Mouse (Mus musculus) heart, embryonic 14.5 days (tissue): ENCODE measurements around the gene Meaf6. TPM values are rescaled to one million over a fixed set of nuclear protein-coding genes. Genes with fewer than 3 reads are reported as not detected.

Experiments
- ATAC-seq: fragments of 200-750 bp; cut with Nextera tagmentation; 2 replicates; pipeline ENCODE4 v1.8.0; 2017; ENCODE audit warnings: low read depth, moderate TSS enrichment; ENCODE audit not compliant: insufficient number of reproducible peaks, insufficient read depth, low FRiP score
- H3K27ac ChIP-seq, 2 experiments: fragments of 200-500 bp in 1 of 2; fragments of 300-500 bp in 1 of 2; sonication (generic) in 1 of 2; replicated peaks in 1 of 2; 2 replicates each; pipeline ENCODE4 v1.5.1; 2012 to 2014; ENCODE audit warnings: low read depth in 2 of 2, low read length in 2 of 2, control low read depth in 1 of 2, mild to moderate bottlenecking in 1 of 2, mixed read lengths in 1 of 2; ENCODE audit not compliant: control insufficient read depth in 1 of 2, insufficient read depth in 1 of 2
- H3K27me3 ChIP-seq: fragments of 300-500 bp; sonication (generic); 2 replicates; pipeline ENCODE4 v1.6.1; 2014; ENCODE audit warnings: mild to moderate bottlenecking, low read length, control low read depth; ENCODE audit not compliant: control insufficient read depth, insufficient read depth
- H3K36me3 ChIP-seq: fragments of 300-500 bp; sonication (generic); 2 replicates; pipeline ENCODE4 v1.6.1; 2014; ENCODE audit warnings: mild to moderate bottlenecking, control low read depth, low read length, mixed read lengths; ENCODE audit not compliant: control insufficient read depth, insufficient read depth
- H3K4me1 ChIP-seq, 2 experiments: fragments of 200-500 bp in 1 of 2; fragments of 300-500 bp in 1 of 2; sonication (generic) in 1 of 2; 2 replicates each; pipeline ENCODE4 v1.6.1; 2012 to 2014; ENCODE audit warnings: low read length in 2 of 2, control low read depth in 1 of 2, mixed read lengths in 1 of 2; ENCODE audit not compliant: control insufficient read depth in 2 of 2, insufficient read depth in 2 of 2
- H3K4me2 ChIP-seq: fragments of 300-500 bp; sonication (generic); 2 replicates; pipeline ENCODE4 v1.6.1; 2014; ENCODE audit warnings: mild to moderate bottlenecking, low read length
- H3K4me3 ChIP-seq, 2 experiments: fragments of 200-500 bp in 1 of 2; fragments of 300-500 bp in 1 of 2; sonication (generic) in 1 of 2; 2 replicates each; pipeline ENCODE4 v1.5.1; 2012 to 2014; ENCODE audit warnings: low read length in 2 of 2, mild to moderate bottlenecking in 2 of 2, control low read depth in 1 of 2, low read depth in 1 of 2, moderate library complexity in 1 of 2; ENCODE audit not compliant: control insufficient read depth in 1 of 2, insufficient read depth in 1 of 2
- H3K9ac ChIP-seq: fragments of 300-500 bp; sonication (generic); 2 replicates; pipeline ENCODE4 v1.6.1; 2014; ENCODE audit warnings: mild to moderate bottlenecking, low read length
- H3K9me3 ChIP-seq: fragments of 300-500 bp; sonication (generic); 2 replicates; pipeline ENCODE4 v1.6.1; 2016; ENCODE audit warnings: low read length, control low read depth; ENCODE audit not compliant: control insufficient read depth
- WGBS: fragments of 180-500 bp; shearing (Covaris S2); extraction: QIAGEN DNeasy Blood & Tissue Kit; methylation state at CpG from one replicate; pipeline ENCODE4 v1.1.7; 2014; 5-methylcytosine and 5-hydroxymethylcytosine counted together
- polyA plus RNA-seq: library from polyadenylated mRNA; unstranded; fragments of >200 nt; fragmentation: Nextera tagmentation; extraction: Ambion mirVana; gene quantifications from 2 replicates; pipeline ENCODE4 v1.2.1, GENCODE M21; 2014

Gene Meaf6
- polyA plus RNA-seq, 1 experiment from 2014 or later, result 43.8 TPM

DNA sequence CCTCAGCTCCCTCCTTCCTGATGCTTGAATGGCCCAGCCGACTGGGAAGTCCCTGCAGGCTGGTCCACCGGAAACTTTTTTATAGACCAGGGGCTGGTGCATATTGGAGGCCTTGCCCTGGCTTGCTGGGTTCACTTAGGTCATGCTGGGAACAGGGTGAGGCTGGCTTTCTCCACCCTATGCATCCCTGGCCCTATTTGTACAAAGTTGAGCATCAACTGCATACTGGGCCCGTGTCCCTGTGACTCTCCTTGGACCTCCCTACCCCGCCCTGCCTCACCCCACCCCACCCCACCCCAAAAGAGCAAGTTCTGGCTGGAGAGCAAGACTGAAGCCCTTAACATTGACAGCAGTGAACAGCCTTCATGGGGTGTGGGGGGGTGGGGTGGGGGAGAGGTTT, 49.3 kb downstream of the Meaf6 start:
- Histone ChIP-seq H3K9ac (no peak overlapping the region), H3K27ac (no peak overlapping the region), H3K4me3 (no peak overlapping the region), H3K4me1 (0 out of 4 replicates have a peak, but pooled peaks cover 0 to 4% of the 10 kb centered on the region in 2 experiments), H3K27me3 (no peaks in the 10 kb centered on the region), H3K9me3 (no peaks in the 10 kb centered on the region), H3K4me2 (no peak overlapping the region), H3K36me3 (no peaks in the 10 kb centered on the region)
- ATAC-seq, result no peak
- 68% methylated on average over 4 of the region's 4 CpGs for WGBS

GRCm38 (mm10) chr4:125134631-125135030, 49.7 kb downstream of the Meaf6 start:
- Histone ChIP-seq H3K4me1 (0 out of 4 replicates have a peak, but pooled peaks cover 0 to 4% of the 10 kb centered on the region in 2 experiments), H3K27me3 (no peaks in the 10 kb centered on the region), H3K4me2 (no peak overlapping the region), H3K36me3 (no peaks in the 10 kb centered on the region), H3K4me3 (no peak overlapping the region), H3K27ac (no peak overlapping the region), H3K9me3 (no peaks in the 10 kb centered on the region), H3K9ac (no peak overlapping the region)
- ATAC-seq, result no peak
- 78% methylated on average over 5 of the region's 5 CpGs for WGBS

- no peak overlapping the region for H3K4me2 ChIP-seq
Observed at GRCm38 (mm10) chr4:125135076-125135855, 50.3 kb downstream of the Meaf6 start.

DNA sequence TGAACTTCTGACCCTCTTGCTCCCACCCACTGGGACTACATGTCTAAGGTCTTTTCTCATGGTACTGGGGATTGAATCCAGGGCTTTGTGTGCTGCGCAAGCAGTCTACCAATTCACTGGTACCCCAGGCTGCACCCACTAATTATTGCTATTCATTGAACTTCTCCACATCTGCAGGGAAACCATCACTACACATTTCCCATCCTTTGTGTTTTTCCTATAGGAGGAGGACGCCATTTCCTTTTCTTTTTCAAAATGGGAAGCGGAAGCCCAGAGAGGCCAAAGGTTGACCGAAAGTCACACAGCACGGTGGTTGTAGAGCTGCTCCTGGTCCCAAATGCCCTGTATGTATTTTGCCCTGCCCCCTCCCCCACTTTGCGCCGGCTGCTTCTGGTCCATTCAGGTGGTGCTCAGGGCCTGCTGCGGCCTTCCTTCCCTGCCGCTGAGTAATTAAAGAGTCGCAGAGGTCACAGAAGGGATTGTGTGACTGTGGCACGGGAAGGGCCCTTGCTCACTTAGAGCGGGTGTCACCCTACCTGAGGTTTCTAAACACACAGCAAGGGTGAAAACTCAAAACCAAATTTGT, 51.5 kb downstream of the Meaf6 start:
- Histone ChIP-seq H3K4me2 (no peak overlapping the region), H3K36me3 (no peaks in the 10 kb centered on the region), H3K4me3 (no peak overlapping the region), H3K4me1 (0 out of 4 replicates have a peak, but pooled peaks cover 0 to 4% of the 10 kb centered on the region in 2 experiments), H3K27me3 (no peaks in the 10 kb centered on the region), H3K27ac (no peak overlapping the region), H3K9ac (no peak overlapping the region), H3K9me3 (no peaks in the 10 kb centered on the region)
- no peak for ATAC-seq
- 65% methylated on average over 12 of the region's 12 CpGs for WGBS

More at GRCm38 (mm10) chr4:125135076-125135855, 50.3 kb downstream of the Meaf6 start:
- WGBS, result 74% methylated on average over 10 of the region's 10 CpGs
- Histone ChIP-seq H3K9ac (no peak overlapping the region), H3K27me3 (no peaks in the 10 kb centered on the region), H3K27ac (no peak overlapping the region), H3K4me3 (no peak overlapping the region), H3K4me1 (0 out of 4 replicates have a peak, but pooled peaks cover 0 to 4% of the 10 kb centered on the region in 2 experiments), H3K9me3 (no peaks in the 10 kb centered on the region), H3K36me3 (no peaks in the 10 kb centered on the region)
- no peak for ATAC-seq

GRCm38 (mm10) chr4:125138321-125138720, 53.4 kb downstream of the Meaf6 start:
- no peak overlapping the region for H3K4me3 ChIP-seq
- H3K9me3 ChIP-seq, result no peaks in the 10 kb centered on the region
- peaks cover 2% of the 10 kb centered on the region; the same call in 1 of the 2 replicates for H3K27me3 ChIP-seq
- no peaks in the 10 kb centered on the region for H3K36me3 ChIP-seq
- H3K9ac ChIP-seq, result no peak overlapping the region
- H3K4me2 ChIP-seq, result no peak overlapping the region
- 67% methylated on average over 7 of the region's 7 CpGs for WGBS
- no peak for ATAC-seq
- no peaks in the 10 kb centered on the region for H3K4me1 ChIP-seq
- no peak overlapping the region for H3K27ac ChIP-seq

GRCm38 (mm10) chr4:125144211-125144610, 59.3 kb downstream of the Meaf6 start:
- 80% methylated on average over 5 of the region's 5 CpGs for WGBS
- ATAC-seq, result no peak
- H3K27ac ChIP-seq, result no peak overlapping the region
- no peaks in the 10 kb centered on the region for H3K4me1 ChIP-seq
- no peak overlapping the region for H3K4me2 ChIP-seq
- no peaks in the 10 kb centered on the region for H3K36me3 ChIP-seq
- H3K4me3 ChIP-seq, result no peak overlapping the region
- H3K9me3 ChIP-seq, result peaks cover 7% of the 10 kb centered on the region; the same call in 1 of the 2 replicates
- peaks cover 16% of the 10 kb centered on the region for H3K27me3 ChIP-seq
- no peak overlapping the region for H3K9ac ChIP-seq

DNA sequence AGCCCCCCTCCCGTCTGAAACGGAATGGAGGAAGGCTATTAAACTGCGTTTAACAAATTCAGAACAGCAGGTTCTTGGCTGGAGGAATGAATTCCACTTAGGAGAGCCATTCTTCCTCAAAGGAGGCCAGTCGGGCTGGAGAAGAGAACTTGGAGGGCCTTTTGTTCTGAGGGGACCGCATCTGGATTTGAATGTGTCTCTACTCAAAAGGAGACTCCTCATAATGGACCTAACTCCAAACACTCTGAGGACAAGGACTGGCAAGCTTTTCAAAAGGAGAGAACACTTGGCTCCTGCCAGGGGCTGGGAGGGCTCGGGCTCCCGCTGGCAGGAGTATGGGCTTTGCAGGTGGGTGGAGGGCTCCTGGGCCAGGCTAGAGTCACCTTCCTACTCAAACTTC, 59.7 kb downstream of the Meaf6 start:
- no peak for ATAC-seq

More for the DNA sequence above, 59.7 kb downstream of the Meaf6 start:
- H3K4me3 ChIP-seq, result no peak overlapping the region
- H3K9me3 ChIP-seq, result peaks cover 7% of the 10 kb centered on the region; the same call in 1 of the 2 replicates
- no peak overlapping the region for H3K27ac ChIP-seq
- no peaks in the 10 kb centered on the region for H3K4me1 ChIP-seq
- no peak overlapping the region for H3K4me2 ChIP-seq
- WGBS, result 39% methylated on average over 7 of the region's 7 CpGs
- no peaks in the 10 kb centered on the region for H3K36me3 ChIP-seq
- peaks cover 16% of the 10 kb centered on the region for H3K27me3 ChIP-seq
- H3K9ac ChIP-seq, result no peak overlapping the region
